Mouse (Mus musculus) CH12.LX (cell line): ENCODE results near the gene Agxt.

Experiments used
- CHD1 ChIP-seq: IDR thresholded peaks from 2 replicates; pipeline ENCODE4 v1.6.1; 2012; ENCODE audit warnings: low read depth, low read length, improper control_type of control experiment, inconsistent platforms
- CTCF ChIP-seq, 2 experiments: IDR thresholded peaks in 1 of 2; conservative IDR thresholded peaks in 1 of 2; 2 replicates each; pipeline ENCODE4 v1.5.1; 2011 to 2012; ENCODE audit warnings: low read depth in 2 of 2, low read length in 2 of 2, improper control_type of control experiment in 1 of 2, inconsistent platforms in 1 of 2, mild to moderate bottlenecking in 1 of 2, moderate library complexity in 1 of 2
- POLR2A ChIP-seq: IDR thresholded peaks from 2 replicates; pipeline ENCODE4 v1.6.1; 2011; ENCODE audit warnings: low read depth, mild to moderate bottlenecking, improper control_type of control experiment, low read length
- SMC3 ChIP-seq: IDR thresholded peaks from 2 replicates; pipeline ENCODE4 v1.6.1; 2011; ENCODE audit warnings: low read depth, low read length, improper control_type of control experiment
- TCF12 ChIP-seq: IDR thresholded peaks from 2 replicates; pipeline ENCODE4 v1.6.1; 2014; ENCODE audit warnings: low read depth, mild to moderate bottlenecking, inconsistent platforms, low read length, improper control_type of control experiment
- USF1 ChIP-seq: IDR thresholded peaks from 2 replicates; pipeline ENCODE4 v1.6.1; 2014; ENCODE audit warnings: low read depth, mild to moderate bottlenecking, inconsistent platforms, low read length, improper control_type of control experiment

- TF ChIP-seq CTCF (conservative IDR thresholded peaks at IDR 0.05 in 1 of 2, IDR thresholded peaks at IDR 0.05 in 1 of 2; ENCODE audit: low read depth in 2 of 2, low read length in 2 of 2) (peak in 1 of 2 experiments; percentile 42; a peak in 2 of 4 replicates), POLR2A (no peak), SMC3 (peak; percentile 25; the same call in 1 of the 2 replicates), TCF12 (no peak), USF1 (no peak), CHD1 (no peak)
Measured at GRCm38 (mm10) chr1:93125256-93125655, 9.8 kb upstream of the Agxt start.
